Mouse (Mus musculus) limb, embryonic 15.5 days (tissue): ENCODE data around the gene Rhebl1. TPM values are rescaled to one million over a fixed set of nuclear protein-coding genes. Genes with fewer than 3 reads are reported as not detected.
"Not testable (repeated sequence)": the region's sequence is repeated elsewhere in the genome, so short reads cannot be mapped to it uniquely, and the experiment has no call there.

Experiments
- ATAC-seq: fragments of 200-750 bp; cut with Nextera tagmentation; 2 replicates; pipeline ENCODE4 v1.8.0; 2017; ENCODE audit warnings: low read depth, moderate TSS enrichment; ENCODE audit not compliant: insufficient number of reproducible peaks, low FRiP score, low TSS enrichment
- H3K27ac ChIP-seq: fragments of 300-500 bp; sonication (generic); 2 replicates; pipeline ENCODE4 v1.5.1; 2015; ENCODE audit warnings: moderate library complexity, mild to moderate bottlenecking, inconsistent platforms
- H3K27me3 ChIP-seq: fragments of 300-500 bp; sonication (generic); 2 replicates; pipeline ENCODE4 v1.6.1; 2015; ENCODE audit warnings: inconsistent platforms
- H3K36me3 ChIP-seq: fragments of 300-500 bp; sonication (generic); 2 replicates; pipeline ENCODE4 v1.6.1; 2015; ENCODE audit warnings: inconsistent platforms
- H3K4me1 ChIP-seq: fragments of 300-500 bp; sonication (generic); 2 replicates; pipeline ENCODE4 v1.6.1; 2015; ENCODE audit warnings: inconsistent platforms
- H3K4me2 ChIP-seq: fragments of 300-500 bp; sonication (generic); 2 replicates; pipeline ENCODE4 v1.6.1; 2015; ENCODE audit warnings: mild to moderate bottlenecking, inconsistent platforms
- H3K4me3 ChIP-seq: fragments of 300-500 bp; sonication (generic); 2 replicates; pipeline ENCODE4 v1.5.1; 2015; ENCODE audit warnings: mild to moderate bottlenecking, inconsistent platforms
- H3K9ac ChIP-seq: fragments of 300-500 bp; sonication (generic); 2 replicates; pipeline ENCODE4 v1.6.1; 2015; ENCODE audit warnings: inconsistent platforms
- H3K9me3 ChIP-seq: fragments of 300-500 bp; sonication (generic); 2 replicates; pipeline ENCODE4 v1.6.1; 2016; ENCODE audit warnings: inconsistent platforms
- WGBS: fragments of 180-500 bp; shearing (Covaris S2); methylation state at CpG from one replicate; pipeline ENCODE4 v1.1.7; 2015; 5-methylcytosine and 5-hydroxymethylcytosine counted together
- polyA plus RNA-seq: library from polyadenylated mRNA; unstranded; fragments of >200 nt; fragmentation: Nextera tagmentation; extraction: Ambion mirVana; gene quantifications from 2 replicates; pipeline ENCODE4 v1.2.1, GENCODE M21; 2015

Gene Rhebl1
- 14.1 and 14.2 TPM in 2 replicates for polyA plus RNA-seq

- no peak within 1 kb of the TSS for H3K27ac ChIP-seq
- ATAC-seq: no peak
- H3K4me2 ChIP-seq: peak within 1 kb of the TSS; percentile 98
- H3K27me3 ChIP-seq: peaks cover 74% of the 10 kb centered on the region
- peak within 1 kb of the TSS; percentile 39 for H3K9ac ChIP-seq
- peak within 1 kb of the TSS; percentile 50 for H3K4me3 ChIP-seq
- H3K4me1 ChIP-seq: peaks cover 50% of the 10 kb centered on the region
- no peaks in the 10 kb centered on the region for H3K36me3 ChIP-seq
- no peaks in the 10 kb centered on the region for H3K9me3 ChIP-seq
- WGBS: under 1% methylated on average over 77 of the region's 77 CpGs
Observed at GRCm38 (mm10) chr15:98893940-98894745, at the start of gene Rhebl1. Gene Rhebl1 (minus strand): TSS chr15:98894540.

DNA sequence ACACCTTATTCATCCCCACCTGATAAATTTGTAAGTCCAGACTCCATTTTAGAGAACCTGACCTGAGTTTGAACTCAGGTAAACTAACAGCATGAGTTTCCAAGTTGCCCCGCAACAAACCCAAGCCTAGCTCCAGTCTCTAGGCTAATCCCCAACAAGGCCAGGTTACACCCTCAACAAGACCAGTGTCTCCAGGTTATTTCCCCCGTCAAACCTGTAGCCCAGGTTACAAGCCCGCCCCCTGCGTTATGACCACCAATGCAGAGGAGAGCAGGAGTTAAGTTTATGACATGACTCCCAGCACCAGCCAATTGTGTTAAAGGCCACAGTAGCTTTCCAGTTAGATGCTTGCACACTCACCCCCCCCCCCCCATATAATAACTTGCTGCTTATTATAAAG, 48.8 kb upstream of the Rhebl1 start:
- Histone ChIP-seq H3K4me1 (no peaks in the 10 kb centered on the region), H3K9ac (no peak overlapping the region), H3K27me3 (no peaks in the 10 kb centered on the region), H3K4me2 (no peak overlapping the region), H3K27ac (no peak overlapping the region), H3K9me3 (no peaks in the 10 kb centered on the region), H3K4me3 (no peak overlapping the region), H3K36me3 (no peaks in the 10 kb centered on the region)
- 61% methylated on average over 4 of the region's 4 CpGs for WGBS
- ATAC-seq: no peak

- no peaks in the 10 kb centered on the region for H3K27me3 ChIP-seq
- H3K4me1 ChIP-seq: no peaks in the 10 kb centered on the region
- H3K9me3 ChIP-seq: no peaks in the 10 kb centered on the region
- H3K4me3 ChIP-seq: no peak overlapping the region
- WGBS: 87% methylated on average over 4 of the region's 4 CpGs
- no peak overlapping the region for H3K9ac ChIP-seq
- H3K4me2 ChIP-seq: no peak overlapping the region
- ATAC-seq: no peak
- no peaks in the 10 kb centered on the region for H3K36me3 ChIP-seq
- H3K27ac ChIP-seq: no peak overlapping the region
Observed at GRCm38 (mm10) chr15:98942081-98942480, 47.7 kb upstream of the Rhebl1 start.

- Histone ChIP-seq H3K4me1 (no peaks in the 10 kb centered on the region), H3K4me2 (no peak overlapping the region), H3K27me3 (no peaks in the 10 kb centered on the region), H3K9me3 (no peaks in the 10 kb centered on the region), H3K4me3 (no peak overlapping the region), H3K9ac (no peak overlapping the region), H3K36me3 (no peaks in the 10 kb centered on the region), H3K27ac (no peak overlapping the region)
- WGBS: 76% methylated on average over 2 of the region's 2 CpGs
- ATAC-seq: no peak
Observed at GRCm38 (mm10) chr15:98941539-98941938, 47.2 kb upstream of the Rhebl1 start.

DNA sequence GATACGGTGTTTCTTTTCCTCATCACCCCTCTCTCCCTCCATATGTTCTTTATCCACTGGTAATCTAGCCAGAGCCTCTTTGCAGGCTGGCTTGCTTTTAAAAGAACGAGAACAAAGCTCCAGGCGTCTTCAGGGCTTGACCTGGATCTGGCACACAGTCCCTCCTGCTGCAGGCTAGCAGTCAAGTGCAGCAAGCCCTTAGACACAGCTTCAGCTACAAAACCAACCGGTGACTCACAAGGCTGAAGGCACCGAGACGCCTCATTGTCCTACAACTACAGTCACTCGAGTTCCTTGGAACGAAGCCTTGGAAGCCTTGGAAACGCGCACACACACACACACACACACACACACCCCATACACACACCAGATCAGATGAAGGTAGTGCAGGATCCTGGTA, 46.5 kb upstream of the Rhebl1 start:
- Histone ChIP-seq H3K4me2 (no peak overlapping the region), H3K9me3 (no peaks in the 10 kb centered on the region), H3K9ac (no peak overlapping the region), H3K4me3 (no peak overlapping the region), H3K36me3 (no peaks in the 10 kb centered on the region), H3K27me3 (no peaks in the 10 kb centered on the region), H3K27ac (no peak overlapping the region), H3K4me1 (peaks cover 4% of the 10 kb centered on the region)
- no peak for ATAC-seq
- WGBS: 65% methylated on average over 10 of the region's 10 CpGs

- Histone ChIP-seq H3K4me3 (peak within 1 kb of the TSS; percentile 63), H3K36me3 (peaks cover 10% of the 10 kb centered on the region), H3K4me2 (peak within 1 kb of the TSS; percentile 68), H3K4me1 (peaks cover 19% of the 10 kb centered on the region), H3K9ac (peak within 1 kb of the TSS; percentile 80), H3K9me3 (no peaks in the 10 kb centered on the region), H3K27ac (peak within 1 kb of the TSS; percentile 98), H3K27me3 (no peaks in the 10 kb centered on the region)
- peak; percentile 96 for ATAC-seq
- under 1% methylated on average over 44 of the region's 58 CpGs for WGBS
Observed at GRCm38 (mm10) chr15:98934217-98934839, 40.0 kb upstream of the Rhebl1 start, which contains the start of gene Tuba1b. Gene Tuba1b (minus strand): TSS chr15:98934565.

DNA sequence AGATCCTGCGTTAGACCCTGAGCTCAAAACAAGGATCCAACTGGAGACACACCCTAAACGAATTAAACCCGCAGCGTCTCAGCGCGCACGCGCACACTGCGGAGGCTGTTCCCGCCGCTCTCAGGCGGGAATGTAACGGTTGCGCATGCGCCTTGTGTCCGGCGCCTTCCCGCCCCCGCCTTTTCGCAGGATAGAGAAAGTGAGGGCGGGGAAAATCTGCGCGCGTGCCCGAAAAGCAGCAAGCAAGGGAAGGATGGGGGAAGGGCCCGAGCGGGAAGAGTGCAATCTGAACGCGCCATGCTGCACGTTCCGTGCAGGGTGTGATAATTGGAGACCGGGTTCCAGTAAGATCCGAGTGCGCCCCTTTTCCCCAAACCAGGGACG, 39.5 kb upstream of the Rhebl1 start:
- Histone ChIP-seq H3K27me3 (no peaks in the 10 kb centered on the region), H3K9me3 (no peaks in the 10 kb centered on the region), H3K27ac (peak overlapping the region; percentile 98), H3K9ac (peak overlapping the region; percentile 80), H3K4me2 (peak overlapping the region; percentile 68), H3K4me1 (peaks cover 23% of the 10 kb centered on the region), H3K4me3 (peak overlapping the region; percentile 63), H3K36me3 (peaks cover 10% of the 10 kb centered on the region)
- under 1% methylated on average over 35 of the region's 35 CpGs for WGBS
- peak; percentile 84 for ATAC-seq

DNA sequence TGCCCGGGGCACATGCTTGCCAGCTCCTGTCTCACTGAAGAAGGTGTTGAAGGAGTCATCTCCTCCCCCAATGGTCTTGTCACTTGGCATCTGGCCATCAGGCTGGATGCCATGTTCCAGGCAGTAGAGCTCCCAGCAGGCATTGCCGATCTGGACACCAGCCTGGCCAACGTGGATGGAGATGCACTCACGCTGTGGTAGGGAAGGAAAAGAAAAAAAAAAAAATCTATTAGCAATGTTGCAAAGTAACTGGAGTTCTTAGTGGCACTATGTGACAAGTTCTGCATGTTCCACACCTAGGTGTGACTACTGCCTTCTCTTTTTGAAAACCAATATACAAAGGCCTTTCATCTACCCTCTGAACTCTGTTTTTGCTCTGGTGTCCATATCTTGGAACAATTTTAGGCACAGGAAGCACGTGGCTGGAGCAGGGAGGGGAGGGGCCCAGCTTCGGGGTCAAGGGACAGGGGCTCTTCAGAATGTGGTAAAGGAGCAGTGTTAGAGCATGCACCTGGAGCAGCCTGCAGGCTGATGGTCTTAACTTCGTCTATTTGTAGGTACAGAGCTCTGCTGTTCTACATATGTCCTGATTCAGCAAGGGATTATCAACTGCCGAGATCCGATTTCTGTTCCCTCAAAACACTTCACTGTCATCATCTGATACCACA, 38.8 kb upstream of the Rhebl1 start:
- Histone ChIP-seq H3K4me1 (peaks cover 25% of the 10 kb centered on the region), H3K27ac (peak overlapping the region; percentile 98), H3K9ac (peak overlapping the region; percentile 80), H3K4me2 (peak overlapping the region; percentile 68), H3K4me3 (peak overlapping the region; percentile 63)
- ATAC-seq, H3K36me3 ChIP-seq, H3K9me3 ChIP-seq, H3K27me3 ChIP-seq: not testable (repeated sequence)
- 5% methylated on average over 8 of the region's 9 CpGs for WGBS

DNA sequence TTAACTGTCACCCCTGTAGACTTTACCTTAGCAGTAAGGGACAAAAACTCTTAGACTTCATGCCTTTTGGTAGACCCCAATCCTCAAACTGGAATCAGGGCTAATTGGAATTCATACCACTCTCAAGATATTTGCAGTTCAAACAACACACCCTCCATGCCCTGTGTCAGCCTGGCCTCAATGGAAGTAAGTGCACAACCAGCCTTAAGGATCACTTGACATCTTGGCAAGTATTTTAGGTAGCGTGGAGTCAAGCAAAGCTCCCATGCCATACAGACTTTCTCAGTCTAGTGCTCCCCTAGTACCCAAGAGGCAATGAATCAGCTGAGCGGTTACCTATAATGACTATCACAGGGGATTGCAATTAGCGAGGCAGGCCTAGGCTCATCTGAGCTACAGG, 36.7 kb upstream of the Rhebl1 start:
- ATAC-seq: no peak
- Histone ChIP-seq H3K4me3 (no peak overlapping the region), H3K9ac (no peak overlapping the region), H3K36me3 (peaks cover 10% of the 10 kb centered on the region), H3K9me3 (no peaks in the 10 kb centered on the region), H3K4me2 (no peak overlapping the region), H3K27ac (0 out of 2 replicates have a peak overlapping the region, but pooled peaks have one; percentile 17), H3K4me1 (peaks cover 22% of the 10 kb centered on the region), H3K27me3 (no peaks in the 10 kb centered on the region)
- 76% methylated on average over 3 of the region's 3 CpGs for whole genome bisulfite sequencing

- peak overlapping the region; percentile 38; the same call in 1 of the 2 replicates for H3K27ac ChIP-seq
- H3K9me3 ChIP-seq: no peaks in the 10 kb centered on the region
- H3K4me3 ChIP-seq: no peak overlapping the region
- H3K36me3 ChIP-seq: peaks cover 10% of the 10 kb centered on the region
- 51% methylated on average over 8 of the region's 8 CpGs for WGBS
- peaks cover 15% of the 10 kb centered on the region for H3K4me1 ChIP-seq
- H3K27me3 ChIP-seq: no peaks in the 10 kb centered on the region
- H3K9ac ChIP-seq: no peak overlapping the region
- no peak for ATAC-seq
- H3K4me2 ChIP-seq: no peak overlapping the region
Observed at GRCm38 (mm10) chr15:98930017-98930734, 35.8 kb upstream of the Rhebl1 start.

GRCm38 (mm10) chr15:98928598-98929240, 34.4 kb upstream of the Rhebl1 start:
- no peak overlapping the region for H3K27ac ChIP-seq
- 12% methylated on average over 13 of the region's 13 CpGs for WGBS
- ATAC-seq: no peak

More at GRCm38 (mm10) chr15:98928598-98929240, 34.4 kb upstream of the Rhebl1 start:
- Histone ChIP-seq H3K36me3 (peaks cover 10% of the 10 kb centered on the region), H3K9me3 (no peaks in the 10 kb centered on the region), H3K4me3 (no peak overlapping the region), H3K4me2 (no peak overlapping the region), H3K9ac (no peak overlapping the region), H3K4me1 (peaks cover 13% of the 10 kb centered on the region), H3K27me3 (no peaks in the 10 kb centered on the region)
